ENCODE assay signal across 8 mouse cellular contexts in the genomic region with DNA sequence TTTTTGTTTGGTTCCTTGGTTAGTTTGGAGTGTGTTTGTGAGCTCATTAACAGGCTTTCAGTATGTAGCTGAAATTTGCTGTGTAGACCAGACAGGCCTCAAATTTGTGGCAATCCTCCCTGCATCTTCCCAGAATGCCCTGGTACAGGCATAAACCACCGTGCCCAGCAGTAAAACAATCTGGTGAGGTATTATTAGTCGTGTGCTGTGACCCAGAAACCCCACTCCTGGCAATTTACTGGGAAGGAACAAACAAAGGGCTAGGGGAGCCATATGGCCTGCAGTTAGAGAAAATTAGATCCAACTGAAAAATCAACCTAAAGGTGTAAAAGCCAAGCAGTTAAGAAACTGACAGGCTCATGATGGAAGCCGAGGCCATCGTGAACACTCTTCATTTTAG. TPM values are rescaled to one million over a fixed set of nuclear protein-coding genes. Genes with fewer than 3 reads are reported as not detected.
DNase-seq lines count a peak whose midpoint lies in the region; ATAC-seq and TF ChIP-seq lines count a peak whose summit lies in the region.

No protein-coding gene starts in this region.

- H3K27me3 ChIP-seq in heart, embryonic 13.5 days (replicated peaks) = no peaks in the 10 kb centered on the region
- no peaks in the 10 kb centered on the region for H3K27me3 ChIP-seq in liver, embryonic 14.5 days (ENCODE audit: control insufficient read depth, insufficient read depth, low read length)

- no peak for TF ChIP-seq EP300 in liver, embryonic 14.5 days (IDR thresholded peaks at IDR 0.05; ENCODE audit: low read depth)

- no peak for TF ChIP-seq POLR2A in bone marrow, adult 2 months (IDR thresholded peaks at IDR 0.05; ENCODE audit: borderline replicate concordance, control insufficient read depth, low read depth, low read length)
- no peak; the same call in 1 of the 2 replicates for TF ChIP-seq POLR2A in embryonic fibroblast, embryonic 13.5 days (IDR thresholded peaks at IDR 0.05; ENCODE audit: low read depth, low read length)

- H3K36me3 ChIP-seq in heart, embryonic 13.5 days = peaks cover 27% of the 10 kb centered on the region
- 0 out of 2 replicates have a peak, but pooled peaks cover 2% of the 10 kb centered on the region for H3K36me3 ChIP-seq in liver, embryonic 14.5 days (replicated peaks; ENCODE audit: control insufficient read depth, insufficient read depth, low read depth)

- ATAC-seq in heart, embryonic 13.5 days (ENCODE audit: extremely low read depth, insufficient number of reproducible peaks, low FRiP score, low TSS enrichment) = no peak
- ATAC-seq in liver, embryonic 14.5 days (ENCODE audit: insufficient read depth) = no peak
- ATAC-seq in frontal cortex, adult (ENCODE audit: low TSS enrichment) = no peak

- H3K9me3 ChIP-seq in heart, embryonic 13.5 days = no peaks in the 10 kb centered on the region
- no peaks in the 10 kb centered on the region for H3K9me3 ChIP-seq in liver, embryonic 14.5 days (ENCODE audit: control insufficient read depth, low read length)

- H3K4me1 ChIP-seq in heart, embryonic 13.5 days = peaks cover 37% of the 10 kb centered on the region
- H3K4me1 ChIP-seq in bone marrow, adult 2 months (ENCODE audit: control insufficient read depth, insufficient read depth, low read length) = no peaks in the 10 kb centered on the region; the same call in 1 of the 2 replicates
- H3K4me1 ChIP-seq in embryonic fibroblast, embryonic 13.5 days (ENCODE audit: control insufficient read depth, insufficient read depth, low read length) = peaks cover 8% of the 10 kb centered on the region
- peaks cover 14 to 18% of the 10 kb centered on the region in 2 experiments for H3K4me1 ChIP-seq in liver, embryonic 14.5 days (replicated peaks; ENCODE audit: control insufficient read depth in 2 of 2, insufficient read depth in 2 of 2, low read length in 1 of 2)

- H3K4me3 ChIP-seq in heart, embryonic 13.5 days = peak overlapping the region; percentile 83
- H3K4me3 ChIP-seq in bone marrow, adult 2 months (replicated peaks; ENCODE audit: control insufficient read depth, low read depth, low read length) = peak overlapping the region; percentile 21
- peak overlapping the region; percentile 77 for H3K4me3 ChIP-seq in embryonic fibroblast, embryonic 13.5 days (ENCODE audit: insufficient read depth, low read length)
- H3K4me3 ChIP-seq in liver, embryonic 14.5 days (ENCODE audit: insufficient read depth in 1 of 2, low read depth in 2 of 2, low read length in 2 of 2) = peak overlapping the region in 1 of 2 experiments; percentile 96; a peak in 3 of 4 replicates

- no peak overlapping the region for H3K27ac ChIP-seq in heart, embryonic 13.5 days (replicated peaks)
- H3K27ac ChIP-seq in bone marrow, adult 2 months (ENCODE audit: control insufficient read depth, insufficient read depth, low read depth, low read length, poor library complexity) = no peak overlapping the region
- H3K27ac ChIP-seq in embryonic fibroblast, embryonic 13.5 days (ENCODE audit: insufficient read depth, low read length) = no peak overlapping the region
- H3K27ac ChIP-seq in liver, embryonic 14.5 days = no peak overlapping the region

- 61% methylated on average over 4 of the region's 4 CpGs for WGBS in heart, embryonic 13.5 days
- 85% methylated on average over 4 of the region's 4 CpGs for WGBS in bone marrow, adult 2 months
- 65% methylated on average over 4 of the region's 4 CpGs for WGBS in liver, embryonic 14.5 days (ENCODE audit: insufficient replicate concordance)

- peak overlapping the region; percentile 92 for H3K9ac ChIP-seq in heart, embryonic 13.5 days
- H3K9ac ChIP-seq in liver, embryonic 14.5 days (replicated peaks) = peak overlapping the region; percentile 98

- TF ChIP-seq CTCF in bone marrow, adult 2 months (IDR thresholded peaks at IDR 0.05; ENCODE audit: control insufficient read depth, insufficient read depth, low read length) = no peak
- TF ChIP-seq CTCF in embryonic fibroblast, embryonic 13.5 days (IDR thresholded peaks at IDR 0.05; ENCODE audit: borderline replicate concordance, insufficient read depth, low read length) = no peak
- no peak for TF ChIP-seq CTCF in liver, embryonic 14.5 days (IDR thresholded peaks at IDR 0.05; ENCODE audit: low read depth)

- H3K4me2 ChIP-seq in heart, embryonic 13.5 days = peak overlapping the region; percentile 83
- H3K4me2 ChIP-seq in liver, embryonic 14.5 days (ENCODE audit: low read depth) = peak overlapping the region; percentile 81

- DNase-seq in heart, postnatal 4 days = no peak
- no peak for DNase-seq in liver, embryonic 14.5 days (ENCODE audit: low read depth in 3 of 3, low spot score in 3 of 3)
- DNase-seq in ovary, postnatal 14 days (ENCODE audit: low spot score) = no peak
- DNase-seq in frontal cortex, postnatal 36 days (ENCODE audit: low spot score in 2 of 2) = no peak

RNA-seq across cellular contexts. Expression of gene Prn, which starts 1.6 kb away (rescaled TPM):
- not detected in 2 replicates for polyA plus RNA-seq in heart, embryonic 13.5 days (2015; fragmentation: Nextera tagmentation; extraction: Ambion mirVana)
- 1 to 10 TPM in 1 of 2 experiments, not detected in 1; 2.9 TPM for total RNA-seq in heart, postnatal 4 days (2021)
- polyA plus RNA-seq in bone marrow, adult 2 months (2011; ENCODE audit: insufficient read depth, insufficient read length, low replicate concordance, missing spikeins) = not detected in 2 replicates
- polyA plus RNA-seq in embryonic fibroblast, embryonic 13.5 days (2011; ENCODE audit: insufficient read length, low read depth, missing spikeins) = not detected in 2 replicates
- not detected in 2 replicates for polyA plus RNA-seq in liver, embryonic 14.5 days (2012; rRNA removed)
- not detected in 2 replicates for polyA plus RNA-seq in liver, embryonic 14.5 days (2014; fragmentation: Nextera tagmentation; extraction: Ambion mirVana)

RNA-seq across cellular contexts. Expression of gene Prnp, which starts 1.6 kb away (rescaled TPM):
- polyA plus RNA-seq in heart, embryonic 13.5 days (2015; fragmentation: Nextera tagmentation; extraction: Ambion mirVana) = 82.0 and 91.8 TPM in 2 replicates
- total RNA-seq in heart, postnatal 4 days (2021) = 10 to 100 TPM; 83.1 to 85.9 TPM
- 19.7 and 26.4 TPM in 2 replicates for polyA plus RNA-seq in bone marrow, adult 2 months (2011; ENCODE audit: insufficient read depth, insufficient read length, low replicate concordance, missing spikeins)
- polyA plus RNA-seq in embryonic fibroblast, embryonic 13.5 days (2011; ENCODE audit: insufficient read length, low read depth, missing spikeins) = 207 and 213 TPM in 2 replicates
- 12.5 and 15.6 TPM in 2 replicates for polyA plus RNA-seq in liver, embryonic 14.5 days (2012; rRNA removed)
- 16.9 and 20.3 TPM in 2 replicates for polyA plus RNA-seq in liver, embryonic 14.5 days (2014; fragmentation: Nextera tagmentation; extraction: Ambion mirVana)

RNA-seq across cellular contexts. Expression of gene Prnd, which starts 39.3 kb away (rescaled TPM):
- polyA plus RNA-seq in heart, embryonic 13.5 days (2015; fragmentation: Nextera tagmentation; extraction: Ambion mirVana) = 18.4 and 19.0 TPM in 2 replicates
- 10 to 100 TPM; 17.6 to 22.9 TPM for total RNA-seq in heart, postnatal 4 days (2021)
- 0.50 TPM in 1 of 2 replicates, not detected in the other for polyA plus RNA-seq in bone marrow, adult 2 months (2011; ENCODE audit: insufficient read depth, insufficient read length, low replicate concordance, missing spikeins)
- polyA plus RNA-seq in embryonic fibroblast, embryonic 13.5 days (2011; ENCODE audit: insufficient read length, low read depth, missing spikeins) = 1.3 and 1.5 TPM in 2 replicates
- polyA plus RNA-seq in liver, embryonic 14.5 days (2012; rRNA removed) = 0.16 and 0.21 TPM in 2 replicates
- polyA plus RNA-seq in liver, embryonic 14.5 days (2014; fragmentation: Nextera tagmentation; extraction: Ambion mirVana) = 0.11 TPM in 1 of 2 replicates, not detected in the other

RNA-seq across cellular contexts. Expression of gene Erv3, which starts 51.8 kb away (rescaled TPM):
- polyA plus RNA-seq in heart, embryonic 13.5 days (2015; fragmentation: Nextera tagmentation; extraction: Ambion mirVana) = not detected in 2 replicates
- total RNA-seq in heart, postnatal 4 days (2021) = not detected
- polyA plus RNA-seq in bone marrow, adult 2 months (2011; ENCODE audit: insufficient read depth, insufficient read length, low replicate concordance, missing spikeins) = not detected in 2 replicates
- polyA plus RNA-seq in embryonic fibroblast, embryonic 13.5 days (2011; ENCODE audit: insufficient read length, low read depth, missing spikeins) = not detected in 2 replicates
- 0.01 and 0.02 TPM in 2 replicates for polyA plus RNA-seq in liver, embryonic 14.5 days (2012; rRNA removed)
- polyA plus RNA-seq in liver, embryonic 14.5 days (2014; fragmentation: Nextera tagmentation; extraction: Ambion mirVana) = not detected in 2 replicates
